Mouse (Mus musculus): ENCODE data around the gene Bhlhb9. TPM values are rescaled to one million over a fixed set of nuclear protein-coding genes. Genes with fewer than 3 reads are reported as not detected.

The Bhlhb9 gene
- polyA plus RNA-seq (2021; fragmentation: Nextera tagmentation): 31.4 and 33.3 TPM in 2 replicates
- long read RNA-seq, experiment 1, transcript Bhlhb9-204 (5 exons, 2,812 nt): major isoform, 280 of 465 reads
- long read RNA-seq, experiment 1, transcript Bhlhb9-201 (5 exons, 2,823 nt): minor isoform, 36 of 465 reads
- long read RNA-seq, experiment 1, partial matches to known transcripts: 19 of 465 reads
- long read RNA-seq, experiment 1, other reads (novel, unspliced or antisense): 129 of 465 reads
- long read RNA-seq, experiment 2, transcript Bhlhb9-204 (5 exons, 2,812 nt): major isoform, 30 of 190 reads
- long read RNA-seq, experiment 2, transcript Bhlhb9-201 (5 exons, 2,823 nt): minor isoform, 6 of 190 reads
- long read RNA-seq, experiment 2, partial matches to known transcripts: 16 of 190 reads
- long read RNA-seq, experiment 2, other reads (novel, unspliced or antisense): 138 of 190 reads

DNA sequence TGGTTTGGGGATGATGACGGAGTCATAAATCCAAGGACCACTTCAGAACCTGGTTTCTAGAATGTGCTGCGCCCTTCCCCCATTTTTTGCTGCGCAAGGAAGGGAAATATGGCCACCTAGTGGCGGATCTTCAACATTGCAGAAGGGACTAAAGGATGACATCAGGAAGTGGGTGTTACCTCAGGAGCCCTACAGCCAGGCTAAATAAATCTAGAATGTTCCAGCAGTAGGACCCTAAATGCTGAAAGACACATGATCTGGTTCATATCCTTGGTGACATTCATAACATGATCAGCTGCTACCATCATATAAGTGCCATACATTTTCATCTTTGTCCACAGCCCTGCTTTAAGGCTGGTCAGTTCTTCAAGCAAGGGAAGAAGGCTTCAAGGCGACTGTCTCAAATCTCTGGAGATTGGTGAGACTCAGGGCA is at the start of gene Bhlhb9:
Gene Bhlhb9 (plus strand): TSS at position 383 of the 433 bp plus-strand sequence.

DNA sequence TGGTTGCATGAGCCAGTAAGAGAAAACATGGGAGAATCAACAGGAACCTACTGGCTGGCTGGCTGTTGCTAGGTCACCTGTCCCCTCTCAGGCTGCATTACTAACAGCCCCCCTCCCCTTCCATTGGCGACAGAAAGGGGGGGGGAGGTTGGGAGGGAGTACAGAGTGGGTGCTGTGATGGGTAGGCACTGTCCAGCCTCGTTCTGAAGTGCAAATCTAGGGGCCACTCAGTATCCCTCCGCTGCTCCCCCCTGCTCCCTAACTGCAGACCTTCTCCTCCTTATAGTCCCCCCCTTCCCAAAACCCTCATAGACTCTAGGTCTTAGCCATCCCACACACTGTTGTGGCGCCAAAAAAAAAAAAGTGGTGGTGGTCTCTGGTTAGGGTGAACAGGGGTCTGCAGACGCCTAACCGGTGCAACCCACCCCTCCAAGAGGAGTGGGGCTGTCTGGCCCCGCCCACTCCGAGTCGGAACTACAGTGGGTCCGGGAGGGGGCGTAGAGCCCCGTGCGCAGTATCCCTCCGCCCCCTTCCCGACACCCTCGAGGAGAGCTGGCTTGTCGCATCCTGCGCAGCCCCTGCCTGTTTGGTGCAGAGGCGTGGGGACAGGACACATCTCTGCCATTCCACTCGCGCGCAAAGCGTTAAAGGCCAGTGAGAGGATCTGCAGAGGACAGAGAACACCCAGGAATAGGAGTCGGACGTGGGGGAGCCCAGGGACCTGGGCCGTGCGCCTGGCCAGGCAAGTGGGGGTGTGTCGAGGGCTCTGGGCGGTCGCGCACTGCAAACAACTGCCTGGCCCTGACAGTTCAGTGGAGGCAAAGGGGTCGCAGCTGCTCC is 41.3 kb downstream of the Bhlhb9 start, which contains the start of gene Gprasp2:
Gene Gprasp2 (plus strand): TSS at position 514 of the 840 bp plus-strand sequence.

Other genes with a start within 250 kb of the Bhlhb9 start
- gene Nxf7, start 198.8 kb upstream of the Bhlhb9 start, polyA plus RNA-seq (2021; fragmentation: Nextera tagmentation): 0.41 and 0.77 TPM in 2 replicates
- not detected in 2 replicates for gene Prame, start 169.9 kb upstream of the Bhlhb9 start, polyA plus RNA-seq (2021; fragmentation: Nextera tagmentation)
- gene Tcp11x2, start 103.8 kb upstream of the Bhlhb9 start, polyA plus RNA-seq (2021; fragmentation: Nextera tagmentation): not detected in 2 replicates
- not detected in 2 replicates for gene Tmsb15a, start 72.3 kb upstream of the Bhlhb9 start, polyA plus RNA-seq (2021; fragmentation: Nextera tagmentation)
- 16.1 and 22.0 TPM in 2 replicates for gene Armcx5, start 54.9 kb upstream of the Bhlhb9 start, polyA plus RNA-seq (2021; fragmentation: Nextera tagmentation)
- 57.0 and 64.1 TPM in 2 replicates for gene Gprasp1, start 54.9 kb upstream of the Bhlhb9 start, polyA plus RNA-seq (2021; fragmentation: Nextera tagmentation)
- gene Gprasp2, start 41.4 kb downstream of the Bhlhb9 start, polyA plus RNA-seq (2021; fragmentation: Nextera tagmentation): 39.0 and 51.3 TPM in 2 replicates
- gene Arxes2, start 196.2 kb downstream of the Bhlhb9 start, polyA plus RNA-seq (2021; fragmentation: Nextera tagmentation): 65.2 and 69.8 TPM in 2 replicates
- 21.0 and 26.9 TPM in 2 replicates for gene Arxes1, start 235.8 kb downstream of the Bhlhb9 start, polyA plus RNA-seq (2021; fragmentation: Nextera tagmentation)